Mouse (Mus musculus): Measurements from ENCODE around the gene Vps52. TPM values are rescaled to one million over a fixed set of nuclear protein-coding genes. Genes with fewer than 3 reads are reported as not detected.

Vps52 gene
- polyA plus RNA-seq, 1 experiment from 2014 or later, result 66.4 TPM

DNA sequence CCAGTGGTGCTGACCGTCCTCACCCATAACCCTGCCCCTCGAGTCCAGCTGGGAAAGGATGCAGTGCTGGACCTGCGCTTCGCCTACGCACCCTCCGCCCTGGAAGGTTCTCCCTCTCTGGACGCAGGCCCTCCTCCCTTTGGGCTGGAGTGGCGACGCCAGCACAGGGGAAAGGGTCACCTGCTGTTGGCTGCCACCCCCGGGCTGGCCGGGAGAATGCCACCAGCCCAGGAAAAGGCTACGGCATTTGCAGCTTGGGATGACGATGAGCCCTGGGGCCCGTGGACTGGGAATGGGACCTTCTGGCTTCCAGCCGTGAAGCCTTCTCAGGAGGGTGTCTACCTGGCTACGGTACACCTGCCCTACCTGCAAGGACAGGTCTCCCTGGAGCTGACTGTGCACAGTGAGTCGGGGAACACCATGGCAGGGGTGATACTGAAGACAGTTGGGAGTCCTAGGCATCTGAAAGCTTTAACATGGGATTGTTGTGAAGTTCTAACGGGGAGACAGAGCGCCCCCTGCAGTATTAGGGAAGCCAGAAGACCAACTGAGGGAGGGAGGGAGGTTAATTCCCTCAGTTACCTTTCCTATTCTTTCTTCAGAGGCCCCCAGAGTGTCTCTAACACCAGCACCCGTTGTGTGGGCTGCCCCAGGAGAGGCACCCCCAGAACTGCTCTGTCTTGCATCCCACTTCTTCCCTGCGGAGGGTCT lies 30.1 kb upstream of the Vps52 start:
- no peak for ATAC-seq

GRCm38 (mm10) chr17:33926207-33926932 lies 29.2 kb upstream of the Vps52 start:
- 72% methylated on average over 17 of the region's 17 CpGs for WGBS
- Histone ChIP-seq H3K4me3 (replicated peaks) (no peak overlapping the region), H3K27ac (no peak overlapping the region), H3K9me3 (no peaks in the 10 kb centered on the region), H3K36me3 (peaks cover 26% of the 10 kb centered on the region), H3K4me1 (replicated peaks) (peaks cover 26% of the 10 kb centered on the region), H3K9ac (replicated peaks) (no peak overlapping the region), H3K27me3 (no peaks in the 10 kb centered on the region), H3K4me2 (replicated peaks) (no peak overlapping the region)
- ATAC-seq, result no peak

More for the DNA sequence above, 30.1 kb upstream of the Vps52 start:
- Histone ChIP-seq H3K36me3 (peaks cover 26% of the 10 kb centered on the region), H3K9ac (replicated peaks) (no peak overlapping the region), H3K4me2 (replicated peaks) (no peak overlapping the region), H3K4me3 (replicated peaks) (no peak overlapping the region), H3K27me3 (no peaks in the 10 kb centered on the region), H3K9me3 (no peaks in the 10 kb centered on the region), H3K4me1 (replicated peaks) (peaks cover 20% of the 10 kb centered on the region), H3K27ac (no peak overlapping the region)
- 85% methylated on average over 21 of the region's 21 CpGs for WGBS

DNA sequence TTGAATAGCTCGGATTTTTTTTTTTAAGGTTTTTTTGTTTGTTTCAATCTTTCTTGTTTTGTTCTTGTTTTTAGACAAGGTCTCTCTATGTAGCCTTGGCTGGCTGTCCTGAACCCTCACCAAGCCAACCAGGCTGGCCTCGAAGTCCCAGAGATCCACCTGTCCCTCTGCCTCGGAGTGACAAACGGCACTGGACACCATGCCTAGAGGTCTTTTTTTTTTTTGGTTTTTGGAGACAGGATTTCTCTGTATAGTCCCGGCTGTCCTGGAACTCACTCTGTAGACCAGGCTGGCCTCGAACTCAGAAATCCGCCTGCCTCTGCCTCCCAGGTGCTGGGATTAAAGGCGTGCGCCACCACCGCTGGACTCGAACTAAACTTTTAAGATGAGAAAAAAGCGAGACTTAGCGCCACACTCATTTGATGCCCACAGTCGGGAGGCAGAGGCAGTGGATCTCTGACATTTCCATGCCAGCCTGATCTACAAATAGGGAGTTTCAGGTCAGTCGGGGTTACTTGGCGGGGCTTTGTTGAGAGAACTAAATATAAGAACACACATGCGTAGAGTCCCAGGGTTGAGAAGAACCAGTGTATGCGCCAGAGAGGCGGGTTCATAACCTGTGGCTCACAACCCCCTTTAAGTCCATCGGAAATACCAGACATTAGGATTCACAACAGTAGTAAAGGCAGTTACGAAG lies 27.2 kb upstream of the Vps52 start:
- peaks cover 28% of the 10 kb centered on the region for H3K4me1 ChIP-seq (replicated peaks)
- H3K4me2 ChIP-seq (replicated peaks), result peak overlapping the region; percentile 100
- ATAC-seq, result no peak
- H3K27me3 ChIP-seq, result no peaks in the 10 kb centered on the region
- H3K36me3 ChIP-seq, result peaks cover 40% of the 10 kb centered on the region
- peak overlapping the region; percentile 81 for H3K9ac ChIP-seq (replicated peaks)
- no peaks in the 10 kb centered on the region for H3K9me3 ChIP-seq
- 60% methylated on average over 21 of the region's 21 CpGs for WGBS
- H3K27ac ChIP-seq, result no peak overlapping the region
- peak overlapping the region; percentile 94 for H3K4me3 ChIP-seq (replicated peaks)

GRCm38 (mm10) chr17:33929371-33930279 lies 26.0 kb upstream of the Vps52 start, which contains the start of gene Rgl2:
Gene Rgl2 (plus strand): TSS chr17:33929543.
- Histone ChIP-seq H3K27me3 (no peaks in the 10 kb centered on the region), H3K9ac (replicated peaks) (peak within 1 kb of the TSS; percentile 95), H3K4me2 (replicated peaks) (peak within 1 kb of the TSS; percentile 100), H3K36me3 (peaks cover 52% of the 10 kb centered on the region), H3K27ac (peak within 1 kb of the TSS; percentile 96), H3K4me3 (replicated peaks) (peak within 1 kb of the TSS; percentile 94), H3K4me1 (replicated peaks) (peaks cover 28% of the 10 kb centered on the region), H3K9me3 (no peaks in the 10 kb centered on the region)
- under 1% methylated on average over 76 of the region's 80 CpGs for WGBS
- peak; percentile 89 for ATAC-seq

DNA sequence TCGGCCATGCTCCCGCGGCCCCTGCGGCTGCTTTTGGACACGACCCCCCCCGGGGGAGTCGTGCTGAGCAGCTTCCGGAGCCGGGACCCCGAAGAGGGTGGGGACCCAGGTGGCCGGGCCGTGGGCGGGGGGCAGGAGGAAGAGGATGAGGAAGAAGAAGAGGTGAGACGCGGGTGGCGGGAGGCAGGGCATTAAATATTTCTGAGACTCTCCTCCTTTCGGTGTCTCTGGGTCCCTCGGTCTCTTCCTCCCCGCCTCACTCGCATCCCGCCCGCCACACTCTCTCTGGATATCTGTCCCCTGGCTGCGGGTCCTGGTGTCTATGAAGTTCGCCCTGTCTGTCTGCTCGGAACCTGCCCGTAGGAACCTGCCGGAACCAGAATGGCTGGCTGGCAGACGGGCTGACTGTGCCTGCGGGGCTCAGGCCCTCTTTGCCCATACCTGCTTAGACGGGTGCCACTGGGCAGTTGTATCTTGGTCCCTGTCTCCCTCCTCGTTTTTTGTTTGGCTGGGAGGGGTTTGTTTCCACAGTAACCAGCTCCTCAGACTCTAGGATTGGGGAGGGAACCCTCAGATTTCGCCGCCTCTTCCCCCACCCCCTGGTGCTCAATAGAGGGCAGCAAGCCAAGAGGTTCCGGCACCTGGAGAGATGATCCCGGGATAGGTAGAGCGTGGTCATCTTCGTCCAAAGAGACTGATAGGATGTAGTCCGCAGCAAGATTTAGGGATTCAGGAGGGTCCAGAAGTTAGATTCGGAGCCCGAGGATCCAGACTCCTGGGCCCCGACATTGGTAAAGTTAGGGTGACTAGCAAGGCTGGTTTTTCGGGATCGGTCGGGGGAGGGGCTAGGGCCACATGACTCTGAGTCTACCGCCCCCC lies 25.1 kb upstream of the Vps52 start:
- WGBS, result under 1% methylated on average over 45 of the region's 45 CpGs
- peak overlapping the region; percentile 100 for H3K4me2 ChIP-seq (replicated peaks)
- ATAC-seq, result peak; percentile 8; the same call in 1 of the 2 replicates
- no peaks in the 10 kb centered on the region for H3K27me3 ChIP-seq
- peaks cover 52% of the 10 kb centered on the region for H3K36me3 ChIP-seq
- peaks cover 28% of the 10 kb centered on the region for H3K4me1 ChIP-seq (replicated peaks)
- peak overlapping the region; percentile 95 for H3K9ac ChIP-seq (replicated peaks)
- H3K4me3 ChIP-seq (replicated peaks), result peak overlapping the region; percentile 94
- peak overlapping the region; percentile 96 for H3K27ac ChIP-seq
- no peaks in the 10 kb centered on the region for H3K9me3 ChIP-seq

GRCm38 (mm10) chr17:33931159-33931866 lies 24.3 kb upstream of the Vps52 start:
- H3K4me1 ChIP-seq (replicated peaks), result peaks cover 28% of the 10 kb centered on the region
- peaks cover 52% of the 10 kb centered on the region for H3K36me3 ChIP-seq
- WGBS, result 36% methylated on average over 18 of the region's 18 CpGs
- peak overlapping the region; percentile 100 for H3K4me2 ChIP-seq (replicated peaks)
- peak overlapping the region; percentile 94 for H3K4me3 ChIP-seq (replicated peaks)
- no peaks in the 10 kb centered on the region for H3K27me3 ChIP-seq
- H3K27ac ChIP-seq, result no peak overlapping the region
- ATAC-seq, result no peak
- H3K9me3 ChIP-seq, result no peaks in the 10 kb centered on the region
- peak overlapping the region; percentile 95 for H3K9ac ChIP-seq (replicated peaks)

DNA sequence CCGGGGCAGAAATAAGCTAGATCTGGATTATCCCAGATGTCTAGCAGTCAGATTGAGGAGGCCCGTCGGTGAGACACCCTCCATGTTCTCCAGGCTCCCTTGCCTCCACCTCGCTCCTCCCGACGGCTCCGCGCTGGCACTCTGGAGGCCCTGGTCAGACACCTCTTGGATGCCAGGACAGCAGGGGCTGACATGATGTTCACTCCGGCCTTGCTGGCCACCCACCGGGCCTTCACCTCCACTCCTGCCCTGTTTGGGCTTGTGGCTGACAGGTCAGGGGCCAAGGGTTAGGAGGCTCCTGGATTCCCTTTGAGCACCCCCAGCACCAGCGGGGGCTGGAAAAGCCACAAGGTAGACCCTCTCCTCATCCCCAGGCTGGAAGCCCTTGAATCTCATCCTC lies 23.7 kb upstream of the Vps52 start:
- no peaks in the 10 kb centered on the region for H3K9me3 ChIP-seq
- H3K36me3 ChIP-seq, result peaks cover 53% of the 10 kb centered on the region
- peaks cover 28% of the 10 kb centered on the region for H3K4me1 ChIP-seq (replicated peaks)
- H3K4me3 ChIP-seq (replicated peaks), result no peak overlapping the region
- H3K27me3 ChIP-seq, result no peaks in the 10 kb centered on the region
- no peak for ATAC-seq
- H3K27ac ChIP-seq, result no peak overlapping the region
- H3K9ac ChIP-seq (replicated peaks), result no peak overlapping the region
- no peak overlapping the region for H3K4me2 ChIP-seq (replicated peaks)
- 90% methylated on average over 11 of the region's 11 CpGs for WGBS

DNA sequence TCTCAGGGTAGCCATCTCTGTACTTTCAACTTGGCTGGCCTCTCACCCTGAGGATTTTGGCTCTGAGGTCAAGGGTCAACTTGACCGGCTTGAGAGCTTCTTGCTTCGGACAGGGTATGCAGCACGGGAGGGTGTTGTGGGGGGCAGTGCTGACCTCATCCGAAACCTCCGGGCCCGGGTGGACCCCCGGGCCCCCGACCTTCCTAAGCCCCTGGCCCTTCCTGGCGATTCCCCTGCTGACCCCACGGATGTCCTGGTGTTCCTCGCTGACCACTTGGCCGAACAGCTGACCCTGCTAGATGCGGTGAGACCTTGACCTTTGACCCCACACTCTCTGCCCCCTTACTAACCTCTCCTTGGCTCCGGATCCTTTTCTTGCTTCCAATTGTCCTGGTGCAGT lies 23.2 kb upstream of the Vps52 start:
- Histone ChIP-seq H3K9ac (replicated peaks) (no peak overlapping the region), H3K27ac (no peak overlapping the region), H3K9me3 (no peaks in the 10 kb centered on the region), H3K4me3 (replicated peaks) (no peak overlapping the region), H3K4me2 (replicated peaks) (no peak overlapping the region), H3K36me3 (peaks cover 56% of the 10 kb centered on the region), H3K4me1 (replicated peaks) (peaks cover 28% of the 10 kb centered on the region), H3K27me3 (no peaks in the 10 kb centered on the region)
- 83% methylated on average over 14 of the region's 14 CpGs for WGBS
- ATAC-seq, result no peak

- no peak overlapping the region; the same call in 1 of the 2 replicates for H3K9ac ChIP-seq (replicated peaks)
- no peaks in the 10 kb centered on the region for H3K9me3 ChIP-seq
- no peaks in the 10 kb centered on the region for H3K27me3 ChIP-seq
- H3K36me3 ChIP-seq, result peaks cover 55% of the 10 kb centered on the region
- H3K4me2 ChIP-seq (replicated peaks), result no peak overlapping the region
- 97% methylated on average over 15 of the region's 15 CpGs for WGBS
- H3K27ac ChIP-seq, result no peak overlapping the region
- no peak for ATAC-seq
- peaks cover 25% of the 10 kb centered on the region for H3K4me1 ChIP-seq (replicated peaks)
- no peak overlapping the region for H3K4me3 ChIP-seq (replicated peaks)
Measured at GRCm38 (mm10) chr17:33932970-33933369, 22.6 kb upstream of the Vps52 start.

GRCm38 (mm10) chr17:33935422-33936055 lies 20.1 kb upstream of the Vps52 start:
- Histone ChIP-seq H3K27ac (no peak overlapping the region), H3K4me1 (replicated peaks) (peaks cover 22% of the 10 kb centered on the region), H3K27me3 (no peaks in the 10 kb centered on the region), H3K9me3 (no peaks in the 10 kb centered on the region), H3K4me3 (replicated peaks) (no peak overlapping the region), H3K9ac (replicated peaks) (no peak overlapping the region), H3K36me3 (peaks cover 64% of the 10 kb centered on the region), H3K4me2 (replicated peaks) (no peak overlapping the region)
- 89% methylated on average over 21 of the region's 21 CpGs for whole genome bisulfite sequencing
- no peak for ATAC-seq
